Mouse (Mus musculus) liver, embryonic 14.5 days (tissue): ENCODE measurements at regions not wholly inside any gene's neighbourhood (a gene's known extent, or its start where the extent isn't known, plus 50 kb on each side); places are given as distances from the start of the nearest gene placed in this dataset.

ENCODE experiments used
- ATAC-seq: fragments of 200-750 bp; cut with Nextera tagmentation; 2 replicates; pipeline ENCODE4 v1.8.0; 2017; ENCODE audit warnings: moderate number of reproducible peaks, mild to moderate bottlenecking, moderate library complexity; ENCODE audit not compliant: insufficient read depth
- DNase-seq, 3 experiments: peaks; one replicate each; pipeline ENCODE4 v3.0.0-alpha.2; 2012 to 2013; ENCODE audit warnings: low read depth in 3 of 3, low spot score in 3 of 3
- H3K27ac ChIP-seq: fragments of 300-500 bp; sonication (generic); 2 replicates; pipeline ENCODE4 v1.5.1; 2014; ENCODE audit warnings: moderate library complexity, mild to moderate bottlenecking, control low read depth, inconsistent platforms
- H3K27me3 ChIP-seq: fragments of 300-500 bp; sonication (generic); 2 replicates; pipeline ENCODE4 v1.6.1; 2014; ENCODE audit warnings: mild to moderate bottlenecking, low read length, moderate library complexity; ENCODE audit not compliant: control insufficient read depth, insufficient read depth
- H3K36me3 ChIP-seq: fragments of 300-500 bp; sonication (generic); replicated peaks from 2 replicates; pipeline ENCODE4 v1.6.1; 2014; ENCODE audit warnings: low read depth; ENCODE audit not compliant: control insufficient read depth, insufficient read depth
- H3K4me1 ChIP-seq, 2 experiments: fragments of 200-500 bp in 1 of 2; fragments of 300-500 bp in 1 of 2; sonication (generic) in 1 of 2; replicated peaks; 2 replicates each; pipeline ENCODE4 v1.6.1; 2012 to 2014; ENCODE audit warnings: antibody characterized with exemption in 1 of 2, inconsistent platforms in 1 of 2, low read length in 1 of 2; ENCODE audit not compliant: control insufficient read depth in 2 of 2, insufficient read depth in 2 of 2
- H3K4me2 ChIP-seq: fragments of 300-500 bp; sonication (generic); 2 replicates; pipeline ENCODE4 v1.6.1; 2014; ENCODE audit warnings: low read depth, mild to moderate bottlenecking, control low read depth, moderate library complexity
- H3K4me3 ChIP-seq, 2 experiments: fragments of 200-500 bp in 1 of 2; fragments of 300-500 bp in 1 of 2; sonication (generic) in 1 of 2; 2 replicates each; pipeline ENCODE4 v1.5.1; 2012 to 2014; ENCODE audit warnings: low read depth in 2 of 2, low read length in 2 of 2, mild to moderate bottlenecking in 2 of 2, control low read depth in 1 of 2, inconsistent platforms in 1 of 2, moderate library complexity in 1 of 2; ENCODE audit not compliant: insufficient read depth in 1 of 2
- H3K9ac ChIP-seq: fragments of 300-500 bp; sonication (generic); replicated peaks from 2 replicates; pipeline ENCODE4 v1.6.1; 2014; ENCODE audit warnings: mild to moderate bottlenecking, control low read depth, moderate library complexity
- H3K9me3 ChIP-seq: fragments of 300-500 bp; sonication (generic); 2 replicates; pipeline ENCODE4 v1.6.1; 2016; ENCODE audit warnings: low read length, mixed read lengths; ENCODE audit not compliant: control insufficient read depth
- CTCF ChIP-seq: IDR thresholded peaks from 2 replicates; pipeline ENCODE4 v1.5.1; 2016; ENCODE audit warnings: antibody characterized with exemption, low read depth, control low read depth
- EP300 ChIP-seq: IDR thresholded peaks from 2 replicates; pipeline ENCODE4 v1.6.1; 2016; ENCODE audit warnings: antibody characterized with exemption, low read depth
- WGBS: fragments of 180-500 bp; shearing (Covaris S2); extraction: QIAGEN DNeasy Blood & Tissue Kit; methylation state at CpG from one replicate; pipeline ENCODE4 v1.1.7; 2014; ENCODE audit not compliant: insufficient replicate concordance; 5-methylcytosine and 5-hydroxymethylcytosine counted together

DNA sequence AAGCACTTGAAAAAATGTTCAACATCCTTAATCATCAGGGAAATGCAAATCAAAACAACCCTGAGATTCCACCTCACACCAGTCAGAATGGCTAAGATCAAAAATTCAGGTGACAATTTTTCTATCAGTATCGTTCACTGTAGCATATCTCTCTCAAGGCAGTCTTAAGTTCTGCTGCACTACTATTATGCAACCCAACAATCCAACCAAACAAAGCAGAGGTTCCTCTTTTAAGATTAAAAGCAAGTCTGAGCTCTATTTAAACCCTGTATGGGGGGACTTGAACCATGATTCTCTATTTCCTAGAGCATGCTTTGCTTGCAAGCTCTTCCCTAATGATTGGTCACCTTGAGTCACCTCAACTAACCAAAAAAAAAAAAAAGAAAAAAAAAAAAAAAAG, 59.6 kb upstream of the Mef2c start:
- Histone ChIP-seq H3K36me3 (no peaks in the 10 kb centered on the region), H3K27me3 (no peaks in the 10 kb centered on the region), H3K4me2 (no peak overlapping the region), H3K9ac (no peak overlapping the region), H3K4me1 (no peaks in the 10 kb centered on the region), H3K9me3 (no peaks in the 10 kb centered on the region), H3K27ac (no peak overlapping the region), H3K4me3 (no peak overlapping the region)
- DNase-seq (no peak), ATAC-seq (no peak)
- 55% methylated on average over 1 of the region's 1 CpGs for WGBS
- TF ChIP-seq EP300 = no peak
- TF ChIP-seq CTCF = no peak

- no peak for ATAC-seq
- H3K27me3 ChIP-seq = no peaks in the 10 kb centered on the region
- H3K4me3 ChIP-seq = no peak overlapping the region
- no peak overlapping the region for H3K9ac ChIP-seq
- no peaks in the 10 kb centered on the region for H3K9me3 ChIP-seq
- no peaks in the 10 kb centered on the region for H3K4me1 ChIP-seq
- no peak overlapping the region for H3K4me2 ChIP-seq
- TF ChIP-seq CTCF (no peak), EP300 (no peak)
- H3K27ac ChIP-seq = no peak overlapping the region
- H3K36me3 ChIP-seq = no peaks in the 10 kb centered on the region
- no peak for DNase-seq
Measured at GRCm38 (mm10) chr13:83450820-83451219, 53.0 kb upstream of the Mef2c start.

DNA sequence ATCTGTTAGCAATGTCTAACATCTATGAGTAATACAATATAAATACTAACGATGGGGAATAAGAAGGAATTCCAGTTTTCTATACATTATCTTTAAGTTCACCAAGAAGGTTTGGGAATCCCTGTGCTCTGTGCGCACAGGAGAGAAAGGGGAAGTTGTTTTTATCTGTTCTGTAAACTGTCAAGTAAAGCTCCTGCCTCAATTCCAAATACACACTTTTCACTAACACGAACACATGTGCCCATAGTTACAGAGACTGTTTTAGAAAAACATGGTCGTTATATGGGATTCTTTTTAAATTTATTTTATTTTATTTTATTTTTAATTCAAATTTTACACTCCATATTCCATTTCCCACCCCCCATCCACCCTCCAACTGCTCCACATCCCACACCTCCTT, 50.8 kb upstream of the Mef2c start:
- no peak overlapping the region for H3K4me2 ChIP-seq
- H3K4me3 ChIP-seq = no peak overlapping the region
- H3K9me3 ChIP-seq = no peaks in the 10 kb centered on the region
- no peaks in the 10 kb centered on the region for H3K36me3 ChIP-seq
- no peaks in the 10 kb centered on the region for H3K27me3 ChIP-seq
- ATAC-seq = no peak
- 35% methylated on average over 4 of the region's 4 CpGs for WGBS
- no peaks in the 10 kb centered on the region for H3K4me1 ChIP-seq
- no peak overlapping the region for H3K9ac ChIP-seq
- H3K27ac ChIP-seq = no peak overlapping the region
- TF ChIP-seq EP300 (no peak), CTCF (no peak)
- no peak for DNase-seq
